In the genomic region with DNA sequence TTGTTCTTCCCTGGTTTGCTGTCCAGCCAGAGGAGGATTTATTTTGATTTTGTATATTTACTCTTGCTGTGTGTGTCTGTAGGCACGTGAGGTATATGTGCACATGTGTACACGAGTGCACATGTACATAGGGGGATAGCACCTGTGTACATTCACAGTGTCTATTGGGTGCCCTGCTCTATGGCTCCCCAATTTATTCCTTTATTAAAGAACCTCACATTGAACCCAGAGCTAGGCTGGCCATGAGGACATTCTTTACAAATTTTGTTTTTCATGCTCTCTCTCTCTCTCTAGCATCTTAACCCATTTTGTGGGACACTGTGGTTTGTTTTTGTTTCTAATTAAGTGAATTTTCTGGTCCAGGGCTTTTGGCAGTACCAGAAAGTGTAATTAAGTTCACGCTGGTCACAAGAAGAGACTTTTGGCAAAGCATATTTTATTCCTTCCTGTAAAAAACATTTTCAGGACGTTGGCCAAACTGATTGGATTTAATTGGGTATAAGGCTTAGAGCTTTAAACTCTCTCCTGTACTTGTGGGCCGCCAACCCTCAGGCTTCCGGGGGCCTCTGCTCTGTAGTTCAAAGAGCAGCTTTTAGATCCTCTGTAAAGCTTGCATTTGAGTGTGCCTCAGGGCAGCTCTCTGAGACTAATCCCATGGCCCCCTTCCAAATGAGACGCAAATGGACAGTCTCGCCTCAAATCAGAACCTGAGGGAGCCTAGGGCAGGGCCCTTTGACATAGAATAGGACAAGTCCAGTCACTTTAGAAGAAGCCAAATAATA, we compare ENCODE assay signal across 15 mouse cellular contexts.
DNase-seq lines count a peak whose midpoint lies in the region; ATAC-seq and TF ChIP-seq lines count a peak whose summit lies in the region.
"Had no signal": no experiment of that assay in that cellular context is flagged by ENCODE, and none has a peak within 500 bp of the region (broad histone marks: within the 10 kb centered on the region; RNA-seq: fewer than 3 reads in every experiment).

No protein-coding gene starts in this region.

- DNase-seq in cerebellum, postnatal 10 days, result peak; percentile 74
- DNase-seq in retina, postnatal 1 day, result peak; percentile 33
- no peak for DNase-seq in retina, embryonic 14.5 days (ENCODE audit: low spot score)
- DNase-seq in limb, embryonic 11.5 days (ENCODE audit: low spot score), result peak; percentile 37
- DNase-seq in heart, adult 2 months, result no peak
- no peak for DNase-seq in adrenal gland, adult 18-20 months (ENCODE audit: low spot score in 2 of 2)
- DNase-seq: gastrocnemius, postnatal 14 days; kidney, postnatal 4 days; liver, postnatal 0 days; thymus, adult 18-20 months had no signal

- H3K36me3 ChIP-seq in limb, embryonic 11.5 days (ENCODE audit: control insufficient read depth, insufficient read depth, low read length), result no peaks in the 10 kb centered on the region
- no peaks in the 10 kb centered on the region for H3K36me3 ChIP-seq in heart, adult 2 months (ENCODE audit: control insufficient read depth, insufficient read depth, low read length)
- H3K36me3 ChIP-seq: embryonic facial prominence, embryonic 15.5 days; heart, embryonic 15.5 days; neural tube, embryonic 12.5 days had no signal

- no peak for ATAC-seq in cerebellum, adult (ENCODE audit: insufficient number of reproducible peaks, low FRiP score, low TSS enrichment)
- ATAC-seq in limb, embryonic 11.5 days (ENCODE audit: insufficient number of reproducible peaks, low FRiP score, low TSS enrichment, low read depth), result no peak
- no peak for ATAC-seq in erythroblast, adult 5-6 weeks (replicated peaks; ENCODE audit: low FRiP score, poor library complexity, severe bottlenecking)
- ATAC-seq: liver, postnatal 0 days had no signal

- H3K4me1 ChIP-seq in limb, embryonic 11.5 days (ENCODE audit: control insufficient read depth, insufficient read depth, low read length), result no peaks in the 10 kb centered on the region; the same call in 1 of the 2 replicates
- H3K4me1 ChIP-seq in heart, adult 2 months (ENCODE audit: control insufficient read depth, insufficient read depth, low read length), result no peaks in the 10 kb centered on the region
- H3K4me1 ChIP-seq: heart, embryonic 15.5 days; neural tube, embryonic 12.5 days had no signal

- TF ChIP-seq POLR2A in heart, adult 2 months (IDR thresholded peaks at IDR 0.05; ENCODE audit: insufficient read depth, low read depth, low read length), result no peak

- intact Hi-C loops in heart, adult 2 months (cut with DNase I), result no loop called here

- no peak for TF ChIP-seq EP300 in heart, adult 2 months (IDR thresholded peaks at IDR 0.05; ENCODE audit: insufficient read depth, low read depth, low read length)

- H3K9me3 ChIP-seq in limb, embryonic 11.5 days (ENCODE audit: control insufficient read depth, low read length), result no peaks in the 10 kb centered on the region
- H3K9me3 ChIP-seq: heart, embryonic 15.5 days; neural tube, embryonic 12.5 days had no signal

- H3K27ac ChIP-seq in limb, embryonic 11.5 days (replicated peaks; ENCODE audit: low read depth, low read length), result no peak overlapping the region
- no peak overlapping the region for H3K27ac ChIP-seq in heart, adult 2 months
- H3K27ac ChIP-seq: embryonic facial prominence, embryonic 15.5 days; heart, embryonic 15.5 days; neural tube, embryonic 12.5 days had no signal

- no peak for TF ChIP-seq CTCF in heart, adult 2 months (IDR thresholded peaks at IDR 0.05)

- no peak overlapping the region for H3K9ac ChIP-seq in limb, embryonic 11.5 days (ENCODE audit: low read length)
- no peak overlapping the region for H3K9ac ChIP-seq in heart, adult 2 months (ENCODE audit: low read depth, low read length)
- H3K9ac ChIP-seq: embryonic facial prominence, embryonic 15.5 days; heart, embryonic 15.5 days; liver, postnatal 0 days; neural tube, embryonic 12.5 days had no signal

- no peak overlapping the region for H3K4me2 ChIP-seq in limb, embryonic 11.5 days (ENCODE audit: low read depth, severe bottlenecking)
- H3K4me2 ChIP-seq: embryonic facial prominence, embryonic 15.5 days; heart, embryonic 15.5 days; neural tube, embryonic 12.5 days had no signal

- H3K79me2 ChIP-seq in heart, adult 2 months (replicated peaks; ENCODE audit: control insufficient read depth, insufficient read depth, low read length), result no peaks in the 10 kb centered on the region

- no peak overlapping the region for H3K4me3 ChIP-seq in limb, embryonic 11.5 days (ENCODE audit: low read depth, low read length)
- no peak overlapping the region for H3K4me3 ChIP-seq in heart, adult 2 months
- H3K4me3 ChIP-seq: embryonic facial prominence, embryonic 15.5 days; heart, embryonic 15.5 days; neural tube, embryonic 12.5 days had no signal

- WGBS in limb, embryonic 11.5 days, result 37% methylated on average over 8 of the region's 8 CpGs
- WGBS in heart, adult 2 months, result 64% methylated on average over 8 of the region's 8 CpGs

- no peaks in the 10 kb centered on the region for H3K27me3 ChIP-seq in limb, embryonic 11.5 days (ENCODE audit: control insufficient read depth, insufficient read depth, low read length)
- H3K27me3 ChIP-seq in heart, adult 2 months (ENCODE audit: control insufficient read depth, insufficient read depth, low read length), result no peaks in the 10 kb centered on the region
- H3K27me3 ChIP-seq: embryonic facial prominence, embryonic 15.5 days; heart, embryonic 15.5 days; neural tube, embryonic 12.5 days had no signal

Comparison
In these comparisons a context has a peak if more than half of its experiments do, and no peak if none do; other contexts are left out.
1. DNase-seq: peak in cerebellum, postnatal 10 days (2 of 2), retina, postnatal 1 day (single experiment) and limb, embryonic 11.5 days (single experiment); none in retina, embryonic 14.5 days (single experiment), heart, adult 2 months (0 of 2) and adrenal gland, adult 18-20 months (0 of 2).